Mouse (Mus musculus) ES-Bruce4 (cell line): ENCODE measurements at regions not wholly inside any gene's neighbourhood (a gene's known extent, or its start where the extent isn't known, plus 50 kb on each side); places are given as distances from the start of the nearest gene placed in this dataset.

Experiments used
- H3K27ac ChIP-seq: 2 replicates; pipeline ENCODE4 v1.5.1; 2012; ENCODE audit warnings: low read length, inconsistent platforms; ENCODE audit not compliant: insufficient read depth
- H3K27me3 ChIP-seq: 2 replicates; pipeline ENCODE4 v1.6.1; 2012; ENCODE audit warnings: mild to moderate bottlenecking, low read length, inconsistent platforms; ENCODE audit not compliant: control insufficient read depth, poor library complexity, insufficient read depth, severe bottlenecking
- H3K36me3 ChIP-seq: 2 replicates; pipeline ENCODE4 v1.6.1; 2012; ENCODE audit warnings: inconsistent platforms, mild to moderate bottlenecking, low read length, moderate library complexity; ENCODE audit not compliant: control insufficient read depth, poor library complexity, insufficient read depth, severe bottlenecking
- H3K4me1 ChIP-seq: one replicate; pipeline ENCODE4 v1.8.1; 2011; ENCODE audit warnings: low read length; ENCODE audit not compliant: control insufficient read depth, insufficient read depth
- H3K4me3 ChIP-seq: 2 replicates; pipeline ENCODE4 v1.5.1; 2011; ENCODE audit warnings: low read depth, mild to moderate bottlenecking, low read length
- H3K9ac ChIP-seq: 2 replicates; pipeline ENCODE4 v1.6.1; 2012; ENCODE audit warnings: low read depth, mild to moderate bottlenecking, inconsistent platforms; ENCODE audit not compliant: poor library complexity, severe bottlenecking
- H3K9me3 ChIP-seq: replicated peaks from 2 replicates; pipeline ENCODE4 v1.6.1; 2012; ENCODE audit warnings: mild to moderate bottlenecking, low read length, inconsistent platforms; ENCODE audit not compliant: control insufficient read depth, poor library complexity, insufficient read depth, severe bottlenecking
- CTCF ChIP-seq: IDR thresholded peaks from one replicate; pipeline ENCODE4 v1.8.1; 2011; ENCODE audit warnings: low read depth, low read length
- EP300 ChIP-seq: IDR thresholded peaks from 2 replicates; pipeline ENCODE4 v1.6.1; 2011; ENCODE audit warnings: low read depth, low read length; ENCODE audit not compliant: insufficient read depth
- POLR2A ChIP-seq: IDR thresholded peaks from one replicate; pipeline ENCODE4 v1.8.1; 2011; ENCODE audit warnings: low read length; ENCODE audit not compliant: insufficient read depth

GRCm38 (mm10) chr1:136777263-136777980 is 152.7 kb downstream of the Zfp281 start:
- peaks cover 10% of the 10 kb centered on the region for H3K9me3 ChIP-seq
- H3K27ac ChIP-seq = no peak overlapping the region
- H3K36me3 ChIP-seq = no peaks in the 10 kb centered on the region
- no peak overlapping the region for H3K4me3 ChIP-seq
- no peaks in the 10 kb centered on the region for H3K4me1 ChIP-seq
- H3K27me3 ChIP-seq = no peaks in the 10 kb centered on the region; the same call in 1 of the 2 replicates
- H3K9ac ChIP-seq = no peak overlapping the region
- TF ChIP-seq POLR2A (no peak), EP300 (no peak), CTCF (no peak)

GRCm38 (mm10) chr1:136779384-136779783 is 154.7 kb downstream of the Zfp281 start:
- Histone ChIP-seq H3K4me1 (peaks cover 2% of the 10 kb centered on the region), H3K9ac (no peak overlapping the region), H3K9me3 (peaks cover 10% of the 10 kb centered on the region), H3K36me3 (no peaks in the 10 kb centered on the region), H3K27ac (no peak overlapping the region), H3K27me3 (no peaks in the 10 kb centered on the region; the same call in 1 of the 2 replicates), H3K4me3 (no peak overlapping the region)
- TF ChIP-seq EP300 (no peak), CTCF (no peak), POLR2A (no peak)

- Histone ChIP-seq H3K27me3 (no peaks in the 10 kb centered on the region; the same call in 1 of the 2 replicates), H3K9ac (no peak overlapping the region), H3K36me3 (no peaks in the 10 kb centered on the region), H3K27ac (no peak overlapping the region), H3K4me3 (no peak overlapping the region), H3K4me1 (peaks cover 2% of the 10 kb centered on the region), H3K9me3 (peaks cover 9% of the 10 kb centered on the region)
- TF ChIP-seq POLR2A (no peak), CTCF (no peak), EP300 (no peak)
Measured at GRCm38 (mm10) chr1:136781561-136782025, 156.9 kb downstream of the Zfp281 start.

- Histone ChIP-seq H3K27ac (no peak overlapping the region), H3K4me3 (no peak overlapping the region)
Measured at GRCm38 (mm10) chr1:136782261-136782660, 157.6 kb downstream of the Zfp281 start.

GRCm38 (mm10) chr1:136784178-136784577 is 159.5 kb downstream of the Zfp281 start:
- Histone ChIP-seq H3K4me1 (peaks cover 2% of the 10 kb centered on the region), H3K27me3 (no peaks in the 10 kb centered on the region; the same call in 1 of the 2 replicates), H3K27ac (no peak overlapping the region), H3K9me3 (no peaks in the 10 kb centered on the region), H3K4me3 (no peak overlapping the region), H3K36me3 (no peaks in the 10 kb centered on the region), H3K9ac (no peak overlapping the region)
- TF ChIP-seq EP300 = no peak
- TF ChIP-seq POLR2A = no peak
- TF ChIP-seq CTCF = no peak

More at GRCm38 (mm10) chr1:136782261-136782660, 157.6 kb downstream of the Zfp281 start:
- Histone ChIP-seq H3K36me3 (no peaks in the 10 kb centered on the region), H3K9ac (no peak overlapping the region), H3K4me1 (peaks cover 2% of the 10 kb centered on the region), H3K9me3 (peaks cover 3% of the 10 kb centered on the region; the same call in 1 of the 2 replicates), H3K27me3 (no peaks in the 10 kb centered on the region; the same call in 1 of the 2 replicates)
- TF ChIP-seq CTCF (no peak), EP300 (no peak), POLR2A (no peak)

GRCm38 (mm10) chr1:136788979-136789513 is 164.3 kb downstream of the Zfp281 start:
- H3K27ac ChIP-seq = no peak overlapping the region
- H3K9ac ChIP-seq = no peak overlapping the region
- no peaks in the 10 kb centered on the region for H3K9me3 ChIP-seq
- 0 out of 2 replicates have a peak, but pooled peaks cover 2% of the 10 kb centered on the region for H3K27me3 ChIP-seq
- TF ChIP-seq POLR2A (no peak), CTCF (peak; percentile 22)
- no peak overlapping the region for H3K4me3 ChIP-seq
- no peaks in the 10 kb centered on the region for H3K36me3 ChIP-seq
- H3K4me1 ChIP-seq = no peaks in the 10 kb centered on the region
